Mouse (Mus musculus) liver, postnatal 0 days (tissue): ENCODE measurements around the gene Ncf2. TPM values are rescaled to one million over a fixed set of nuclear protein-coding genes. Genes with fewer than 3 reads are reported as not detected.

ENCODE experiments used
- ATAC-seq: fragments of 200-750 bp; cut with Nextera tagmentation; 2 replicates; pipeline ENCODE4 v1.8.0; 2017; ENCODE audit warnings: mild to moderate bottlenecking, moderate library complexity
- DNase-seq: peaks from one replicate; pipeline ENCODE4 v3.0.0-alpha.2; 2016
- H3K27ac ChIP-seq: fragments of 300-500 bp; sonication (generic); 2 replicates; pipeline ENCODE4 v1.5.1; 2014; ENCODE audit warnings: antibody characterized with exemption, moderate library complexity, mild to moderate bottlenecking, low read depth
- H3K27me3 ChIP-seq: fragments of 300-500 bp; sonication (generic); 2 replicates; pipeline ENCODE4 v1.6.1; 2014; ENCODE audit warnings: low read length, control low read depth, mixed read lengths; ENCODE audit not compliant: insufficient read depth
- H3K36me3 ChIP-seq: fragments of 300-500 bp; sonication (generic); replicated peaks from 2 replicates; pipeline ENCODE4 v1.6.1; 2014; ENCODE audit warnings: mild to moderate bottlenecking, control low read depth, low read length, moderate library complexity, mixed read lengths; ENCODE audit not compliant: insufficient read depth
- H3K4me1 ChIP-seq: fragments of 300-500 bp; sonication (generic); 2 replicates; pipeline ENCODE4 v1.6.1; 2014; ENCODE audit warnings: antibody characterized with exemption, mild to moderate bottlenecking, control low read depth; ENCODE audit not compliant: insufficient read depth
- H3K4me2 ChIP-seq: fragments of 300-500 bp; sonication (generic); 2 replicates; pipeline ENCODE4 v1.6.1; 2014; ENCODE audit warnings: low read depth, mild to moderate bottlenecking, low read length, moderate library complexity, mixed read lengths
- H3K4me3 ChIP-seq: fragments of 300-500 bp; sonication (generic); 2 replicates; pipeline ENCODE4 v1.5.1; 2014; ENCODE audit warnings: low read depth, low read length
- H3K9ac ChIP-seq: fragments of 300-500 bp; sonication (generic); replicated peaks from 2 replicates; pipeline ENCODE4 v1.6.1; 2014; ENCODE audit warnings: mild to moderate bottlenecking, moderate library complexity
- H3K9me3 ChIP-seq: fragments of 300-500 bp; sonication (generic); 2 replicates; pipeline ENCODE4 v1.6.1; 2016; ENCODE audit warnings: mild to moderate bottlenecking, control low read depth, low read length, mixed read lengths
- CTCF ChIP-seq: sonication (generic); IDR thresholded peaks from 2 replicates; pipeline ENCODE4 v1.5.1; 2016; ENCODE audit warnings: antibody characterized with exemption, low read depth
- EP300 ChIP-seq: IDR thresholded peaks from 2 replicates; pipeline ENCODE4 v1.6.1; 2016; ENCODE audit warnings: antibody characterized with exemption, low read depth, mild to moderate bottlenecking
- WGBS: fragments of 180-500 bp; shearing (Covaris S2); extraction: QIAGEN DNeasy Blood & Tissue Kit; methylation state at CpG from one replicate; pipeline ENCODE4 v1.1.7; 2014; ENCODE audit not compliant: insufficient replicate concordance; 5-methylcytosine and 5-hydroxymethylcytosine counted together
- polyA plus RNA-seq: library from polyadenylated mRNA; unstranded; fragments of >200 nt; fragmentation: Nextera tagmentation; extraction: Ambion mirVana; gene quantifications from 2 replicates; pipeline ENCODE4 v1.2.1, GENCODE M21; 2015

Ncf2 gene
- polyA plus RNA-seq, 1 experiment from 2014 or later = 13.8 TPM

- ATAC-seq (peak; percentile 64), DNase-seq (peak; percentile 41)
- Histone ChIP-seq H3K9me3 (no peaks in the 10 kb centered on the region), H3K9ac (peak overlapping the region; percentile 62), H3K36me3 (no peaks in the 10 kb centered on the region), H3K27ac (peak overlapping the region; percentile 80), H3K4me3 (peak overlapping the region; percentile 43), H3K27me3 (no peaks in the 10 kb centered on the region), H3K4me1 (no peaks in the 10 kb centered on the region), H3K4me2 (peak overlapping the region; percentile 51)
- peak; percentile 31; the same call in 1 of the 2 replicates for TF ChIP-seq EP300
- TF ChIP-seq CTCF = no peak
- WGBS = 29% methylated on average over 18 of the region's 18 CpGs
Observed at GRCm38 (mm10) chr1:152807619-152808391, 7.8 kb downstream of the Ncf2 start.

GRCm38 (mm10) chr1:152808392-152808680 is 8.3 kb downstream of the Ncf2 start:
- WGBS = 56% methylated on average over 2 of the region's 2 CpGs
- peak overlapping the region; percentile 62 for H3K9ac ChIP-seq

GRCm38 (mm10) chr1:152809541-152810252 is 9.7 kb downstream of the Ncf2 start:
- Histone ChIP-seq H3K4me3 (peak overlapping the region; percentile 21), H3K4me1 (no peaks in the 10 kb centered on the region), H3K9ac (no peak overlapping the region), H3K4me2 (peak overlapping the region; percentile 36), H3K27me3 (no peaks in the 10 kb centered on the region), H3K27ac (peak overlapping the region; percentile 25; the same call in 1 of the 2 replicates), H3K9me3 (no peaks in the 10 kb centered on the region), H3K36me3 (peaks cover 2% of the 10 kb centered on the region; the same call in 1 of the 2 replicates)
- 41% methylated on average over 8 of the region's 8 CpGs for WGBS
- DNase-seq (no peak), ATAC-seq (peak; percentile 37)
- TF ChIP-seq CTCF (no peak), EP300 (no peak)

More at GRCm38 (mm10) chr1:152808392-152808680, 8.3 kb downstream of the Ncf2 start:
- no peak for DNase-seq
- Histone ChIP-seq H3K4me3 (peak overlapping the region; percentile 43), H3K4me1 (no peaks in the 10 kb centered on the region), H3K4me2 (peak overlapping the region; percentile 51), H3K27ac (peak overlapping the region; percentile 80), H3K9me3 (no peaks in the 10 kb centered on the region), H3K27me3 (no peaks in the 10 kb centered on the region), H3K36me3 (no peaks in the 10 kb centered on the region; the same call in 1 of the 2 replicates)
- no peak for TF ChIP-seq CTCF
- no peak for TF ChIP-seq EP300
- no peak for ATAC-seq

GRCm38 (mm10) chr1:152810533-152811439 is 10.8 kb downstream of the Ncf2 start:
- Histone ChIP-seq H3K4me3 (0 out of 2 replicates have a peak overlapping the region, but pooled peaks have one; percentile 17), H3K9ac (no peak overlapping the region), H3K36me3 (peaks cover 2% of the 10 kb centered on the region; the same call in 1 of the 2 replicates), H3K27ac (peak overlapping the region; percentile 16; the same call in 1 of the 2 replicates), H3K4me1 (no peaks in the 10 kb centered on the region), H3K27me3 (no peaks in the 10 kb centered on the region), H3K4me2 (peak overlapping the region; percentile 13; the same call in 1 of the 2 replicates), H3K9me3 (no peaks in the 10 kb centered on the region)
- no peak for DNase-seq
- WGBS = 67% methylated on average over 13 of the region's 13 CpGs
- ATAC-seq = no peak
- no peak for TF ChIP-seq EP300
- TF ChIP-seq CTCF = no peak

GRCm38 (mm10) chr1:152815265-152815701 is 15.3 kb downstream of the Ncf2 start:
- no peak overlapping the region for H3K9ac ChIP-seq
- ATAC-seq = peak; percentile 74
- peak; percentile 70 for DNase-seq

More at GRCm38 (mm10) chr1:152815265-152815701, 15.3 kb downstream of the Ncf2 start:
- 59% methylated on average over 7 of the region's 7 CpGs for WGBS
- TF ChIP-seq CTCF (peak; percentile 60), EP300 (no peak)
- Histone ChIP-seq H3K4me1 (peaks cover 4% of the 10 kb centered on the region), H3K9me3 (no peaks in the 10 kb centered on the region), H3K27ac (no peak overlapping the region), H3K4me2 (peak overlapping the region; percentile 19; the same call in 1 of the 2 replicates), H3K36me3 (peaks cover 2% of the 10 kb centered on the region; the same call in 1 of the 2 replicates), H3K27me3 (no peaks in the 10 kb centered on the region), H3K4me3 (no peak overlapping the region)
